Mouse (Mus musculus) E14TG2a.4 (cell line): ENCODE data around the gene Plcd1.

Experiments used
- H3K27me3 ChIP-seq: 2 replicates; pipeline ENCODE4 v1.6.1; 2014; ENCODE audit warnings: low read length, control low read depth; ENCODE audit not compliant: insufficient read depth
- H3K36me3 ChIP-seq: 2 replicates; pipeline ENCODE4 v1.6.1; 2014; ENCODE audit warnings: low read length, control low read depth; ENCODE audit not compliant: insufficient read depth
- H3K4me1 ChIP-seq: replicated peaks from 2 replicates; pipeline ENCODE4 v1.6.1; 2014; ENCODE audit warnings: low read depth, low read length, control low read depth
- H3K4me3 ChIP-seq: replicated peaks from 2 replicates; pipeline ENCODE4 v1.5.1; 2014; ENCODE audit warnings: mild to moderate bottlenecking, low read length
- H3K9me3 ChIP-seq: 2 replicates; pipeline ENCODE4 v1.6.1; 2014; ENCODE audit warnings: low read length, control low read depth
- CTCF ChIP-seq: conservative IDR thresholded peaks from 2 replicates; pipeline ENCODE4 v1.5.1; 2014; ENCODE audit warnings: low read length
- NANOG ChIP-seq: IDR thresholded peaks from 2 replicates; pipeline ENCODE4 v1.6.1; 2014; ENCODE audit warnings: borderline replicate concordance, low read length, mixed read lengths
- POU5F1 ChIP-seq: IDR thresholded peaks from 2 replicates; pipeline ENCODE4 v1.6.1; 2014; ENCODE audit warnings: low read length, borderline replicate concordance

The Plcd1 gene

DNA sequence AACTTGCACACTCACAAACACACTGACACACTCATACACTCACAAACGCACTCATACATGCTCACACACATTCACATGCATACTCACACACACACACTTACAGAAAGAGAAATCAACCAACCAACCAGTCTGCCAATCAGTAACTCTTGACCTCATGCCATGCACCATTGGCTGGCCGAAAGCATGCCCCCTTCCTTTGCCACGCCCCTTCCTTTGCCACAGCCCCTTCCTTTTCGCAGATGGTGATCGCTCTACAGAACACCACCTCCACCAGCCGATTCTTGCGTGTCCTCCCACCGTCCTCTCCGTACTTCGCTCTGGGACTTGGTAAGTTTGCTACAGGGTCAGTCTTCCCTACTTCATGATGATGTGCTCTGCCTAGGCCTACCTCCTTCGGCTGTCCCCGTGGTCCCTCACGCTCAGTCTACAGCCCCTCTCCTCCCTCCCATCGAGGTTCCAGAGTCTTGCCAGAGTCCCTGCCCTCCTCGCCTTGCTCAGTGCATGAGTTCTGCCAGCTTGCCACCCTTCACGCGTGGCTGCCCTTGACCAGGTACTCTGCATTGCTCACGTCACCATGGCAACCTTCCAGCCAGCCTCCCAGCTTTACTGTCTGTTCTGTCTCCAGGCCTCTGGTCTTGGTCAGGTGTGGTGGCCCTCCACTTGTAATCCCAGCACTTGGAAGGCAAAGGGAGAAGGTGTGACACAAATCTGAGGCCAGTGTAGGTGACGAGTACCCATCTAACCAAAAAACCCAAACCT lies 26.3 kb upstream of the Plcd1 start:
- Histone ChIP-seq H3K36me3 (no peaks in the 10 kb centered on the region), H3K4me3 (no peak overlapping the region), H3K9me3 (no peaks in the 10 kb centered on the region), H3K4me1 (peaks cover 27% of the 10 kb centered on the region), H3K27me3 (peaks cover 10% of the 10 kb centered on the region)
- TF ChIP-seq CTCF = no peak
- TF ChIP-seq NANOG = no peak
- TF ChIP-seq POU5F1 = no peak

- peaks cover 50% of the 10 kb centered on the region for H3K4me1 ChIP-seq
- H3K36me3 ChIP-seq = no peaks in the 10 kb centered on the region
- no peaks in the 10 kb centered on the region for H3K9me3 ChIP-seq
- H3K4me3 ChIP-seq = peak overlapping the region; percentile 32; the same call in 1 of the 2 replicates
- no peak for TF ChIP-seq CTCF
- no peak for TF ChIP-seq NANOG
- no peak for TF ChIP-seq POU5F1
- peaks cover 18% of the 10 kb centered on the region; the same call in 1 of the 2 replicates for H3K27me3 ChIP-seq
Observed at GRCm38 (mm10) chr9:119114911-119115310, 21.6 kb upstream of the Plcd1 start.

DNA sequence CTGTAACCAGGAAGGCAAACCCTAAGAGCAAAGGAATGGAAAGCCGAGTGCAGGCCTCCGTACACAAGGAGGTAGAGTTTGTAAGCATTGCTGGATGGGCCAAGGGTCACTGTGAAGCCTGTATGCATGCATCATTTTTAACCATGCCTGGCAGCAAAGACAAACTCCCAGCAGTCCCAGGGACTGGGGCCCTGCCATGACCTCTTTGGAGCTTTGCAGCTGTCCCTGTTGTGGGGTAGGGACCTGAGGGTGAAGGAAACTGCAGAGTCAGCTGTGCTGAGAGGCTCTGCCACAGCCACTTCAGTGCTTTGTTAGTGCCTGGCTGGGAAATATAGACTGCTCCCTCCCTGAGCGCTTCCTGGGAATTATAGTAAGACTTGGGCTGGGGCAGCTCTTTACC lies 17.3 kb upstream of the Plcd1 start:
- TF ChIP-seq CTCF = no peak
- TF ChIP-seq NANOG = no peak
- Histone ChIP-seq H3K4me1 (peaks cover 52% of the 10 kb centered on the region), H3K36me3 (no peaks in the 10 kb centered on the region), H3K27me3 (peaks cover 18% of the 10 kb centered on the region; the same call in 1 of the 2 replicates), H3K4me3 (peak overlapping the region; percentile 43; the same call in 1 of the 2 replicates), H3K9me3 (no peaks in the 10 kb centered on the region)

DNA sequence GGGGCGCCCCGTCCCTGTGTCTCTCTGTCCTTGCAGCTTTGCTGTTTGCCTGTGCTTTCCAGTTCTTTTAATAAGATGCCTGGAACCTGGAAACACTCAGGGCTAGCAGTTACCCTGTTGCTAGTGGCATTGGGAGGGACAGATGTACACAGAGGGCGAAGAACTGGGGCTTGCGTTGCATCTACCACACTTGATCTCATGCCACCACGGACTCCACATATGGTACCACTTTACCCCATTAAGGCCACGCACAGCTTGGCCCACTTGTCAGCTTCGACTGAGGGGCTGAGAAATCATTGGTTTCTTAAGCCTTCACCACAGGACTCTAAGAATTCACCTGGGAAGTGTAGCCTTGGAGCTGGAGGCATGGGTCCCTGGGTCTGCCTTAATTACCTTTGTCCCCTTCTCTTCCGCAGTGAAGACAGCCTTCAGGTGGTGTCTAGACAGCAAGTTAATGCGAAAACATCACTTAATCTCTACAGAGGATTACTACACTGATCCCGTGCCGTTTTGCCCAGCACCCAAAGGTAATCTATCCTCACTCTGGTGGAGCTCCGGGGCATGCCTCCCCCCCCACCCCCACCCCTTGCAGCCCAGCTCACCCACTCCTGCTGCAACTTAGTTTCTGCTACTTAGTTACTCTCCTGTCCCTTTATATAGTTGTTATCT lies 16.5 kb upstream of the Plcd1 start:
- no peaks in the 10 kb centered on the region for H3K36me3 ChIP-seq
- H3K4me1 ChIP-seq = peaks cover 47% of the 10 kb centered on the region
- no peak for TF ChIP-seq NANOG
- TF ChIP-seq CTCF = no peak
- TF ChIP-seq POU5F1 = no peak
- no peak overlapping the region for H3K4me3 ChIP-seq
- H3K9me3 ChIP-seq = no peaks in the 10 kb centered on the region
- peaks cover 13% of the 10 kb centered on the region; the same call in 1 of the 2 replicates for H3K27me3 ChIP-seq

GRCm38 (mm10) chr9:119107566-119107965 lies 14.3 kb upstream of the Plcd1 start:
- no peak for TF ChIP-seq POU5F1
- no peak for TF ChIP-seq NANOG
- peak; percentile 85 for TF ChIP-seq CTCF
- peaks cover 18% of the 10 kb centered on the region for H3K27me3 ChIP-seq
- H3K4me1 ChIP-seq = peaks cover 38% of the 10 kb centered on the region
- no peaks in the 10 kb centered on the region for H3K9me3 ChIP-seq
- H3K4me3 ChIP-seq = no peak overlapping the region
- no peaks in the 10 kb centered on the region for H3K36me3 ChIP-seq

DNA sequence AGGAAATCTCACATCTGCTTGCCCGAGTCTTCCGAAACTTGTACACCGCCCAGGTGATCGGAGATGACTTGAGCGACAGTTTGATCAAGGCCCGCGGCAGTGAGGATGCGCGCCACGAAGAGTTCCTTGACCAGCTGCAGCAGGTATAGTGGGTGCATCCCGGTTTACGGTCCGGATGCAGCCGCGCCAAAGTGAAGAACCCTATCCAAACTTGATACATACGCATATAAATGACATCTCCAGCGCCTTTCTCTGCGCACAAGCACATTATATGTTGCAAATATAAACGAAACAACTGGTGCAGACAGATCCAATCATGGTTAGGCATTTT lies 9.4 kb upstream of the Plcd1 start:
- no peaks in the 10 kb centered on the region for H3K9me3 ChIP-seq
- TF ChIP-seq CTCF (no peak), POU5F1 (no peak), NANOG (no peak)
- H3K4me3 ChIP-seq = peak overlapping the region; percentile 89
- peaks cover 37% of the 10 kb centered on the region for H3K4me1 ChIP-seq
- H3K27me3 ChIP-seq = peaks cover 14% of the 10 kb centered on the region
- no peaks in the 10 kb centered on the region for H3K36me3 ChIP-seq

- TF ChIP-seq NANOG (no peak), CTCF (peak; percentile 26; the same call in 1 of the 2 replicates)
- peaks cover 40% of the 10 kb centered on the region for H3K4me1 ChIP-seq
- H3K36me3 ChIP-seq = no peaks in the 10 kb centered on the region
- no peaks in the 10 kb centered on the region for H3K9me3 ChIP-seq
- H3K4me3 ChIP-seq = peak within 1 kb of the TSS; percentile 89
- H3K27me3 ChIP-seq = peaks cover 14% of the 10 kb centered on the region
Observed at GRCm38 (mm10) chr9:119101992-119102782, 8.9 kb upstream of the Plcd1 start, which contains the start of gene Dlec1. TSS of gene Dlec1 (plus strand) at chr9:119102478.
